Mouse (Mus musculus) kidney, adult 2 months (tissue): ENCODE results near the gene Slc10a7.

ENCODE experiments used
- CTCF ChIP-seq: fragments of 200-500 bp; conservative IDR thresholded peaks from 2 replicates; pipeline ENCODE4 v1.5.1; 2011; ENCODE audit warnings: low read depth, mild to moderate bottlenecking, control low read depth, low read length, moderate library complexity, mixed read lengths; ENCODE audit not compliant: insufficient read depth, insufficient read length
- POLR2A ChIP-seq: fragments of 200-500 bp; IDR thresholded peaks from one replicate; pipeline ENCODE4 v1.6.1; 2011; ENCODE audit warnings: low read depth, low read length, control low read depth

GRCm38 (mm10) chr8:78690795-78691194, 181.6 kb downstream of the Slc10a7 start:
- TF ChIP-seq POLR2A (no peak), CTCF (no peak)
